Mouse (Mus musculus) ZHBTc4 (cell line): ENCODE data around the gene Marc1.

Source experiments
- DNase-seq: peaks from one replicate; pipeline ENCODE4 v3.0.0-alpha.2; 2011; ENCODE audit warnings: low read depth, low spot score

Marc1 gene

DNA sequence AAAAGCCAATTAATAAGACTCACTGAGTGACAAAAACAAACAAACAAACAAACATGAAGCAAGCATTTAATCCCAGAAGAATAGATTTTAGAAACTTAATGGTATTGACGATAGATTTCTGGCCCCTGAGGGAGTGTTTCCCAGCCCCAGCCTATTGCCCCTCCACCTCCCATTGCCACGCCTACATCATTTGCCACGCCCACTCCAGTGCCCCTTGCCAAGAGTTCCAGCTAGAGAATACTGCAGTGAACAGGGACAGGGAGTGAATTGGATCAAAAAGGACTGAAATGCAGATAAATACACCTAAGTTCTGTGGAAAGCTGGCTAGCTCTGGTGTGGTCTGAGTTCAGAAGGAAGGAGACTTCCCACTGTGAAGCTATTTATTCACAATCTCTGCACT is 47.2 kb downstream of the Marc1 start:
- DNase-seq: no peak

GRCm38 (mm10) chr1:184762941-184763340 is 48.2 kb downstream of the Marc1 start:
- no peak for DNase-seq

DNA sequence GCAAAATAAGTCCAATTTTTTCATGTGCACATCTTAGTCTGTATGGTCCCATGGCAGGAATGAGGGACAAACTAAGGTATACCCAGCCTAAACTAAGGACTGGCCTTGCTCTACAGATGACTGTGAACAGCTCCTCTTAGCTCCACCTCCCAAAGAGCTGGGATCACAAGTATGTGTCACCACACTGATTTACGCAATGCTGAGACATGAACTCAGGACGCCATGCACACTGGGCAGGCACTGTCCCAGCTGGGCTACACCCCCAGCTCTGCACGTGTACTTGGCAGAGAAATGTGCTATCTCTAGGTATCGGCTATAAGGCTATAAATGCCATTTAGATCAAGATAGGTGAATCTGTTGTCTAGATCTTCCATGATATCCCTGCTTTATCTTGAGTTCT is 49.1 kb downstream of the Marc1 start:
- no peak for DNase-seq

- DNase-seq: no peak
Observed at GRCm38 (mm10) chr1:184752671-184753070, 58.4 kb downstream of the Marc1 start.

- no peak for DNase-seq
Observed at GRCm38 (mm10) chr1:184750114-184750664, 60.9 kb downstream of the Marc1 start.

DNA sequence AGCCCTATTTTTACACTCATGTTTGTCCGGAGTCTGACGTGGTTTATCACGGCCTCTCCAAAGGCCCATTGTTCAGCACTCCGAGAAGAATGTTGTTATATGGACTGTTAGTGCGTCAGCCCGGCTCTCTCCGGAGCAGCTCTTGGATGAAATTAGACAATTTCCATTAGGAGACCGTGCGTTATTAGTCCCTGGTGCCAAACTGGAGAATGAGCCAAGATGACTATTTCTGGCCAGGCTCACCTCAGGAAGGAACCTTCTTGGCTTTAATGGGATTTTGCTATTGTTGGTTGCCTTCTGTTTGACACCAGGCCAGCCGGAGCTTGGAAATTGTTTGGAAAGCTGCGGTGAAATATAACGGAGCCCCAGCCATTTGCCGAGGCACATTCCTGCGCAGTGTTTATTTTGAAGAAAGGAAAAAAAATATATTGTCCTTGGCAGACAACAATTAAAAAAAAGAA is 62.4 kb downstream of the Marc1 start:
- no peak for DNase-seq

GRCm38 (mm10) chr1:184737876-184738479 is 73.1 kb downstream of the Marc1 start:
- DNase-seq: peak; percentile 59

DNA sequence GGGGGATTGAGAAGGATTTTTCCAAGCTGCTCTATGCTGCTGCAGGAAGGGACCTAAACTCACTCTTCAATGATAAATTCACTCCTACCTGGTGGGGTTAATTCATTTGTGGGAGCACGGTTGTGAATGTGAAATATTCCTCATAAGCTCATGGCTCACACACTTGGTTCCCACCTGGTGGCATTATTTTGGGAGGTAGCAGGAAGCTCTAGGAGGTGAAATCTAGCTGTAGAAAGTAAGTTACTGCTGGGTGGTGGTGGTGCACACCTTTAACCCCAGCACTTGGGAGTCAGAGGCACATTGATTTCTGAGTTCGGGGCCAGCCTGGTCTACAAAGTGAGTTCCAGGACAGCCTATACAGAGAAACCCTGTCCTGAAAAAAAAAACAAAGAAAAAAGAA is 73.9 kb downstream of the Marc1 start:
- no peak for DNase-seq
